Mouse (Mus musculus): ENCODE data around the gene Pmepa1. TPM values are rescaled to one million over a fixed set of nuclear protein-coding genes. Genes with fewer than 3 reads are reported as not detected.

Pmepa1 gene
- total and polyA plus RNA-seq, 2 experiments, result 0.28 to 1.8 TPM

DNA sequence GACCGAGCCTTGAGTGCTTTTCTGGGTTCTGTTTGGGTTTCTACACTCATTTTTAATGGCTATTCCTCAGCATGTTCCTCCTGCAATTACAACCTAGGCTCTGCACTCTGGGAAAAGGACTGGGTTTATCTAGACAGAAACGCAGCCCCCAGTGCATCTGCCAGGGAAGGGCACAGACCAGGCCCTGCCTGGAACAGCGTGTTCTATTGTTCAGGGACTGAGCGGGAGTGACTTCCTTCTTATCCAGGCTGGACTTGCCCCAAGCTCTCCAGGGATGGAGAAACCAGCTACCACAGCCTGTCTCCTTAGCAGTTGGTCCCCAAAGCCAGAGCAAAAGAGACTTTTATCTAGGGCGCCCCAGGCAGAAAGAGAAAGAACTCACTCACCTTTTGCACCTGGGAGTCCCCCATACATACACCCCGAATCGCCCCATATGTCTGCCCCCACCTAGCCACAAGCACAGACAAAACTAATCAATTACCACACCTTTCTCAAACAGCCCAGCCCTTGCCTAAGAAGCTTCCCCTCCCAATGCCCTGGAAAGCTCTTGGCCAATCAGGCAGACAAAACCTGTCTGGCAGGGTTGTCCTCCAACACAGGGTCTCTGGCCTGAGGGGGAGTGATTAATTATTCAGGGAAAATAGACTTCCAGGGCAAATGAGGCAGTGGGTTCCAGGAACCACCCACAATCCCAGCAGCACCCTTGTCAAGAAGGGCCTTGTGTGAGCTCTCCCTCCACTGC lies 20.4 kb downstream of the Pmepa1 start:
- WGBS, result 65% methylated on average over 7 of the region's 7 CpGs
- Histone ChIP-seq H3K4me3 (ENCODE audit: insufficient read depth, low read depth, low read length) (no peak overlapping the region), H3K27me3 (ENCODE audit: control insufficient read depth, insufficient read depth, low read length) (no peaks in the 10 kb centered on the region), H3K9ac (ENCODE audit: low read depth, low read length) (no peak overlapping the region), H3K36me3 (ENCODE audit: control insufficient read depth, insufficient read depth, low read length) (no peaks in the 10 kb centered on the region), H3K79me2 (ENCODE audit: control insufficient read depth, insufficient read depth, low read length) (no peaks in the 10 kb centered on the region), H3K4me1 (ENCODE audit: control insufficient read depth, insufficient read depth, low read length) (no peaks in the 10 kb centered on the region), H3K27ac (replicated peaks; ENCODE audit: insufficient read depth, low read depth, low read length) (no peak overlapping the region)
- TF ChIP-seq POLR2A (IDR thresholded peaks at IDR 0.05; ENCODE audit: extremely low read depth, insufficient read depth, low read length) (no peak), CTCF (IDR thresholded peaks at IDR 0.05; ENCODE audit: low read depth, low read length) (no peak)
- no peak for DNase-seq (ENCODE audit: extremely low read depth, low read depth, low spot score)

DNA sequence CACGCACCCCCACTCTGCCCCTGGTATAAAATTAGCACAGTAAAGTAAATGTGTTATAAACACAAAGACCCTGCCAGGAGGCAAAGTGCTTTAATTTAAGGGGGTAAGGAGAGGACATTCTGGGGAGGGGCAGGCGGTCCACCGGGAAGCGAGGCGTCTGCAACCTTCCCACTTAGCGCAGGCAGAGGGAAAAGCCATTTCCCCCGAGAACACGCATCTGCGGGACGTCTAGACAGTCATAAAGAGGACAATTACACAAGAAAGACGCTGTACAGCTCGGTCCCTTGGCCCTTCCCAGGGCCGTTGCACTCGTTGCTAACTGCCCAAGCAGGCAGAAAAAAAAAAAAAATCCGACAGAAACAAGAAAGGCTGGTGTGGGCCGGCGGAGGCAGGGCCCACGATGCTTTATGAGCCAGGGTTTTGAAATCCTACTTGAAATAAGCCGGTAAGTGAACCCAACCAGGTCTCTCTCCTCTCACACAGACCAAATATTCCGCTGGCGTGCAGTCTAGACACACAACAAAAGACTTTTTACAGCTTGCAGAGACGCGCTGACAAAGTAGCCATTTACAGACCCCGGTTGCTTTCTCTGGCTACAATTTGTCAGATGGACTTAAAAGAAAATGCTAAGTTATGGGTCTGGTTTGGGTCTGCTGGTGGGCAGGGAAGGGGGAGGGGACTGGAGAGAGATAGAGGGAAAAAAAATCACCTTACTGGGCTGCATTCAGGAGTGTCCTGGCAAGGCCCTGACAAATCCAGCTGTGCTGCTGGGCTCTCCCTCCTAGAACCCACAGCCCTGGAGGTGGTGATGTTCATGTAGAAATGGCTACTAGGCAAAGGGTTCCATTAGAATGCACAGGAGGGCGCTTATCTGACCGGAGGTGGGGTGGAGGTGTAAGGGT lies 22.3 kb downstream of the Pmepa1 start:
- WGBS, result 72% methylated on average over 26 of the region's 26 CpGs
- Histone ChIP-seq H3K4me3 (ENCODE audit: insufficient read depth, low read depth, low read length) (no peak overlapping the region), H3K36me3 (ENCODE audit: control insufficient read depth, insufficient read depth, low read length) (no peaks in the 10 kb centered on the region), H3K9ac (ENCODE audit: low read depth, low read length) (no peak overlapping the region), H3K79me2 (ENCODE audit: control insufficient read depth, insufficient read depth, low read length) (no peaks in the 10 kb centered on the region), H3K27me3 (ENCODE audit: control insufficient read depth, insufficient read depth, low read length) (no peaks in the 10 kb centered on the region), H3K4me1 (ENCODE audit: control insufficient read depth, insufficient read depth, low read length) (no peaks in the 10 kb centered on the region), H3K27ac (replicated peaks; ENCODE audit: insufficient read depth, low read depth, low read length) (no peak overlapping the region)
- DNase-seq (ENCODE audit: extremely low read depth, low read depth, low spot score), result no peak
- TF ChIP-seq POLR2A (IDR thresholded peaks at IDR 0.05; ENCODE audit: extremely low read depth, insufficient read depth, low read length) (no peak), CTCF (IDR thresholded peaks at IDR 0.05; ENCODE audit: low read depth, low read length) (no peak)

DNA sequence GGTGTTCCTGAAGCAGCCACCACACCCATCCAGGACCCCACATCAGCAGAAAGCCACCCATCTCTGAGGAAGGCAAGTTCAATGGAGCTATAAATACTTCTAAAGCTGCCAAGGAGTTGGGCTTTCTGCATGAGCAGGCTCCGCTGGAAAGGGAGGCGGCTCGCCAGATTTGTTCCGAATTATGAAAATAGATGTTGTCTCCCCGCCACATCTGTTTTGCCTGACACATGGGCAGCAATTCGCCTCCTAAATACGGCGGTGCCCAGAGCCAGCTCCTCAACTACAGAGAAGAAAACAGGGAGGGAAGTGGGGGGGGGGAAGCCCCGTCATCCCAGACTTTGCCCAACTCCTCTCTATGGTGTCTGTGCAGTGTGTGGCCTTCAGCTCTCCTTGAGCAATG lies 24.7 kb downstream of the Pmepa1 start:
- Histone ChIP-seq H3K27me3 (ENCODE audit: control insufficient read depth, insufficient read depth, low read length) (no peaks in the 10 kb centered on the region), H3K79me2 (ENCODE audit: control insufficient read depth, insufficient read depth, low read length) (no peaks in the 10 kb centered on the region), H3K4me3 (ENCODE audit: insufficient read depth, low read depth, low read length) (no peak overlapping the region), H3K4me1 (ENCODE audit: control insufficient read depth, insufficient read depth, low read length) (no peaks in the 10 kb centered on the region), H3K36me3 (ENCODE audit: control insufficient read depth, insufficient read depth, low read length) (no peaks in the 10 kb centered on the region), H3K27ac (replicated peaks; ENCODE audit: insufficient read depth, low read depth, low read length) (no peak overlapping the region), H3K9ac (ENCODE audit: low read depth, low read length) (no peak overlapping the region)
- DNase-seq (ENCODE audit: extremely low read depth, low read depth, low spot score), result no peak
- TF ChIP-seq CTCF (IDR thresholded peaks at IDR 0.05; ENCODE audit: low read depth, low read length), result no peak
- 76% methylated on average over 9 of the region's 9 CpGs for WGBS

DNA sequence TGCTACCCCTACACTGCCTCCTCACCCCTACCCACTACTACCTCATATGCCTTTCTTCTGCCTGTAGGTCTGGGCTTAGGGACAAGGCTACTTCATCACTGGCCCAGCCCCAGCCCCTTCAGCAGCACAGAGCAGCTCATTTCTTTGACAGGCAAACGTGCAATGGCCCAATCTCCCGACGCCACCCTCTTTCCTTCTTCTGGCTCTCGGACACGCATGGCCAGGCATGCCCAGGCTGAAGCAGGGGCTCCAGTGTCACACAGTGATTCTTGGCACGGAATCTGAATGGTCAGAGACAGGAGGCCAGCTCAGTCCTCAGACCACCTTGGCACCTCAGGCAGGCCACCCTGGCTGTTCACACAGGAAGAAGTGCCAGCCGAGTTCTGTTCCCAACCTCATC lies 25.2 kb downstream of the Pmepa1 start:
- H3K36me3 ChIP-seq (ENCODE audit: control insufficient read depth, insufficient read depth, low read length), result no peaks in the 10 kb centered on the region
- TF ChIP-seq POLR2A (IDR thresholded peaks at IDR 0.05; ENCODE audit: extremely low read depth, insufficient read depth, low read length) (no peak), CTCF (IDR thresholded peaks at IDR 0.05; ENCODE audit: low read depth, low read length) (no peak)
- no peak overlapping the region for H3K9ac ChIP-seq (ENCODE audit: low read depth, low read length)
- H3K4me3 ChIP-seq (ENCODE audit: insufficient read depth, low read depth, low read length), result no peak overlapping the region
- WGBS, result 73% methylated on average over 7 of the region's 7 CpGs
- no peaks in the 10 kb centered on the region for H3K4me1 ChIP-seq (ENCODE audit: control insufficient read depth, insufficient read depth, low read length)
- H3K27ac ChIP-seq (replicated peaks; ENCODE audit: insufficient read depth, low read depth, low read length), result no peak overlapping the region
- no peak for DNase-seq (ENCODE audit: extremely low read depth, low read depth, low spot score)
- no peaks in the 10 kb centered on the region for H3K27me3 ChIP-seq (ENCODE audit: control insufficient read depth, insufficient read depth, low read length)
- H3K79me2 ChIP-seq (ENCODE audit: control insufficient read depth, insufficient read depth, low read length), result no peaks in the 10 kb centered on the region

GRCm38 (mm10) chr2:173250411-173250810 lies 25.9 kb downstream of the Pmepa1 start:
- 41% methylated on average over 2 of the region's 2 CpGs for WGBS
- DNase-seq (ENCODE audit: extremely low read depth, low read depth, low spot score), result no peak

GRCm38 (mm10) chr2:173249965-173250364 lies 26.4 kb downstream of the Pmepa1 start:
- TF ChIP-seq POLR2A (IDR thresholded peaks at IDR 0.05; ENCODE audit: extremely low read depth, insufficient read depth, low read length), result no peak
- TF ChIP-seq CTCF (IDR thresholded peaks at IDR 0.05; ENCODE audit: low read depth, low read length), result no peak
- no peaks in the 10 kb centered on the region for H3K4me1 ChIP-seq (ENCODE audit: control insufficient read depth, insufficient read depth, low read length)
- no peaks in the 10 kb centered on the region for H3K79me2 ChIP-seq (ENCODE audit: control insufficient read depth, insufficient read depth, low read length)
- WGBS, result 87% methylated on average over 8 of the region's 8 CpGs
- no peak overlapping the region for H3K27ac ChIP-seq (replicated peaks; ENCODE audit: insufficient read depth, low read depth, low read length)
- no peak overlapping the region for H3K9ac ChIP-seq (ENCODE audit: low read depth, low read length)
- no peaks in the 10 kb centered on the region for H3K36me3 ChIP-seq (ENCODE audit: control insufficient read depth, insufficient read depth, low read length)
- no peak overlapping the region for H3K4me3 ChIP-seq (ENCODE audit: insufficient read depth, low read depth, low read length)
- no peak for DNase-seq (ENCODE audit: extremely low read depth, low read depth, low spot score)
- H3K27me3 ChIP-seq (ENCODE audit: control insufficient read depth, insufficient read depth, low read length), result no peaks in the 10 kb centered on the region

More at GRCm38 (mm10) chr2:173250411-173250810, 25.9 kb downstream of the Pmepa1 start:
- Histone ChIP-seq H3K79me2 (ENCODE audit: control insufficient read depth, insufficient read depth, low read length) (no peaks in the 10 kb centered on the region), H3K27ac (replicated peaks; ENCODE audit: insufficient read depth, low read depth, low read length) (no peak overlapping the region), H3K27me3 (ENCODE audit: control insufficient read depth, insufficient read depth, low read length) (no peaks in the 10 kb centered on the region), H3K4me3 (ENCODE audit: insufficient read depth, low read depth, low read length) (no peak overlapping the region), H3K36me3 (ENCODE audit: control insufficient read depth, insufficient read depth, low read length) (no peaks in the 10 kb centered on the region), H3K9ac (ENCODE audit: low read depth, low read length) (no peak overlapping the region), H3K4me1 (ENCODE audit: control insufficient read depth, insufficient read depth, low read length) (no peaks in the 10 kb centered on the region)
- TF ChIP-seq CTCF (IDR thresholded peaks at IDR 0.05; ENCODE audit: low read depth, low read length), result no peak

Measured in liver, adult 2 months (tissue).